Mouse (Mus musculus) gastrocnemius, postnatal 14 days (tissue): ENCODE results near the gene Pakap. TPM values are rescaled to one million over a fixed set of nuclear protein-coding genes. Genes with fewer than 3 reads are reported as not detected.

Experiments
- DNase-seq: peaks from one replicate; pipeline ENCODE4 v3.0.0; 2021; ENCODE audit warnings: mixed read lengths
- intact Hi-C: fragments of 180-260 bp; cut with DNase I; formaldehyde crosslinking; loops from one replicate; pipeline ENCODE4 v1.15.1; 2025; ENCODE audit warnings: low total_unique reads
- total RNA-seq, 2 experiments: library from RNA; stranded (reverse); gene quantifications; 2 replicates each; pipeline ENCODE4 v1.2.3; 2021

Gene Pakap
- total RNA-seq, 2 experiments from 2014 or later: 8.8 to 10.9 TPM

DNA sequence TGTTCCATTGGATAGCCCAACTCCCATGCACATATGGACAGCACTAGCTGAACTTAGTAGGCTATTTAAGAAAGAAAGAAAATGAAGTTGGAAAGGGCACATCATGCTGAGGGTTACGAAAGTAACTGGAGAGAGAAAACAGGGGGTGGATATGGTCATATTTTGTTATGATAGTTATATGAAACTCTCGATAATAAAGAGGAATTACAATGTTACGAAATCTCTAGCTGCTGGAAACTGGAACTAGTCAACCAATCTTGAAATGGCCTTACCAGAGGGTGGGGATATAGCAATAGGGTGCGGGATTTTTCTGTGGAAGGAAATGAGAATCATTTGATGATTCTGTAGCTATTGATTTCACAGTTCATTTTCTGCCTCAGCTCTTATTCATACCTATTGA, 46.7 kb downstream of the Pakap start:
- DNase-seq: no peak
- intact Hi-C loops: no loop called here

DNA sequence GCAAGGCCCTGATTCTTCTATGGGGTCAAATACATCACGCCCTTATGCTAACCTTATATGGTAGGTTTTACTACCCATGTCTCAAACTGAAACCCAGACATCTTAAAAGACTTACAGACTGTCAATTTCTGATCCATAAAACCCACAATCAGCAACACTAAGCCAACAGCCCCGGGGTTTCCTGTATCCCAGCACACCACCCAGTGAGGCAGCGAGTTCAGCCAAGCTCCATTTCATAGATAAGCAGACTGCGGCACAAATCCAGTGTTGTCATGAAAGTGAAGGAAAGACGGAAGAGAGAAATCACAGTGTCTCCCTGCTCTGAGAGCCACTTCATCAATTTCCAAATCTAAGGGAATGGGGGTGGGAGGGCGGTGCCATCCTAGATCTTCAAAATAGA, 50.8 kb downstream of the Pakap start:
- intact Hi-C loops: no loop called here

DNA sequence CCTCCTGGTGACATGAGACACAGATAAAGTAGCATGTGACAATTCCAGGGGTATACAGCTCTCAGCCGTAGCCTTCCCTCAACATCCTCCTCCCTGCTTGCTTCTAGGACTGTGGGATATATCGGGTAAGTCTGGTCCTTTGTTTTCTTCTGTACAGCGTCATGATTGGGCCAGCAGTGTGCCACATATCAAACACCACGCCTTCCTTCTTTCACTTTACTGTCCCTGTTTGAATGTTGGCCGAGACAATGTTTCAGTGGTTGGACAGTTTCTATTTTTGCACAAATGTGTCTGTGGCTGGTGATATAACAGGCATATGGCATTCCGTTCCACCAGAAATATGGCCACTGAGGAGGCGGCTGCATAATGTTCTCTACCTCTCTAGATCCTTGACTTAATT, 54.8 kb downstream of the Pakap start:
- no peak for DNase-seq
- intact Hi-C loops: no loop called here

More for the DNA sequence above, 50.8 kb downstream of the Pakap start:
- DNase-seq: no peak

DNA sequence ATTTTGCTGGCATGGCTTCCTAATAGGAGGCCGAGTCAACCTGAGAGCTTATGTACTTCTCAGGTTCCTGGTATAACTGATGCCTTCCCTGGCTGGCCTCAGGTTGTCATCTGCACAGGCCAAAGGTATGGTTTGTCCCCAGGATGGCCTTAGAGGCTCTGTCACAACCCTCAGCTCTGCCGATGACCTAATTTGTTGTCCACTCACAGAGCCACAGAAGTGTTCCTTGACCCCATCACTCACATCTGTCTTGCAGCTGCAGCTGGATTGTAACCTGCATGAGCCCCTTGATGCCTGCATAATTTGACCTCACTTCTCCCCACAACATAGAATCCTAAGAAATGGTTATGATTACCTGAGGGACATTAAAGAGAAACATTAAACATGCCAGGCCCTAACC, 56.8 kb downstream of the Pakap start:
- intact Hi-C loops: no loop called here
- no peak for DNase-seq

DNA sequence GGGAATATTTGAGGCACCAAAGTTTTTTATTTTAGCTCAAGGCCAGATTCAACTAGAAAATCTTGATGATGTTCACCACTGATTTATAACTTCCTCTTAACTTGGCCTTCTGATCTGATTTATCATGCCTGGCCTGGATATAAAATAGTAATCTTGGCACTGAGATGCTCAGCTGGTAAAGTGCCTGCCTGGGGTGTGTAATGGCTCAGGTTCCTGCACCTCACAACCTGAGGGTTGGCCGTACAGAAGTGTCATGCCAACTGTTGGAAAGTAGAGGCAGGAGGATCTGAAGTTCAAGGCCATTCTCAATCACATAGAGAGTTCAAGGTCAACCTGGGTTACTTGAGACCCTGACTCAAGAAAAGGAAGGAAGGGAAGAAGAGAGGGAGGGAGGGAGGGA, 57.3 kb downstream of the Pakap start:
- no peak for DNase-seq
- intact Hi-C loops: no loop called here

DNA sequence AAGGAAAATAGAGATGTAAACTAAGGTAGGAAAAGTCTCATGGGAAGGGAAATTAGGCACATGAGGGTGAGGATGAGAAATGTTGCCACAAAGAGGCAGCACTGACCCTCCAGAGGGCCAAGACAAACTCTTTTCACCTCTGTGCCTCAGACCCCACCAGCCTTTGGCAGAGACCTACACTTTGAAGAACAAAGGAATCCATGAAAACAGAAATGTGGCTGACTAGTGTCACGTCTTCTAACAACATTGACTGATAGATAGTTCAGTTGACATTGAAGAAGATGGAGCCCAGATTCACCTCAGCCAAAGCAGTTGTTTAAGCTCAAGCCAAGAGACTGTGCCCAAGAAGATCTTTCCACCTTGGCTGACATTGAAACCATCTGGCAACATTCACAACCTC, 57.8 kb downstream of the Pakap start:
- intact Hi-C loops: no loop called here

DNA sequence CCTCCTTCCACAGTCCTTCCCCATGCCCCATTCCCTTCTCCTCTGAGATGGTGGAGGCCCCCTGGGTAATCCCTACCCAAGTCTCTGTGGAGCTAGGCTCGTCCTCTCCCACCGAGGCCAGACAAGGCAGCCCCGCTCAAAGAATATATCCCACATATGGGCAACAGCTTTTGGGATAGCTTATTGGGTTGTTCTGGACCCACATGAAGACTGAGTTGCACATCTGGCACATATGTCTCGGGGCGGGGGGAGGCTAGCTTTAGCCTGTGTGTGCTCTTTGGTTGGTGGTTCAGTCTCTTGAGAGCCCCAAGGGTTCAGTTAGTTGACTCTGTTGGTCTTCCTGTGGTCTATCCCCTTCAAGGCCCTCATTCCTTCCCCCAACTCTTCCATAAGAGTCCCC, 58.9 kb downstream of the Pakap start:
- DNase-seq: no peak
- intact Hi-C loops: no loop called here

More for the DNA sequence above, 57.8 kb downstream of the Pakap start:
- no peak for DNase-seq

DNA sequence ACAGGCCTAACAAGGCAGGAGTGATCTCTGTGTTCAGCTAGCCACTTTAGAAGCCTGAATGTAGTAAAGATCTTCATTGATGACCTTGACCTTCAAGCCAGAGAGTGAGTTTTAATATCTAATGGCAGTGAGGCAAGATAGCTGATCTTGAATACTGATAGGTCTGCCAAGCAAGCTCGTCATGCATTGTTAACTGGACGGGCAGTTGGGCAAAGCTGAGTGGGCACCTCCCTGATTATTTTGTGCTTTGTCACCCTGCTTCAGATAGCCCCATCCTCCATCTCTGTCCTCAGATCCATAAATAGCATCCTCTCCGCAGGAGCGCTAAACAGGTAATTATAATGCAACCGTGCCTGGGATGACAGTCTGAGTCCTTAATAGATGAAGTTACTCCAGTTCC, 64.4 kb downstream of the Pakap start:
- intact Hi-C loops: no loop called here
- no peak for DNase-seq

DNA sequence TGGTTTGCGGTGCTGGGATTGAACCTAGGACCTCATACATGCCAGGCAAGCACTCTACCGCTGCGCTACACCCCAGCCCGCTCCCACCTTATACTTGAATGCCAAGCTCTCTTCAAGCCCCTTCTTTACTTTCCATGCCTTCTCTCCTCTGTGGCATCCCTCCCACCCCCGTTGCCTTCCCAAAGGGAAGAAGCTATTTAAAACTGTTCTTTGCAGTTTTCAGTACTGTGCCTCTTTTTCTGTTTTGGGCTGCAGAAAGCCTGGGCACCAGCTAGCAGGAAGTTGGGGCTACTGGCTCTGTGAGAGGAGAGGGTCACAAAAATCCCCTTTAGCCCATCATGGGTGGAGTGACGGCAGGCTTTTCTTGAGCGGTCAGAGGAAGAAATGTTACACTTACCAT, 65.1 kb downstream of the Pakap start:
- DNase-seq: no peak
- intact Hi-C loops: no loop called here

DNA sequence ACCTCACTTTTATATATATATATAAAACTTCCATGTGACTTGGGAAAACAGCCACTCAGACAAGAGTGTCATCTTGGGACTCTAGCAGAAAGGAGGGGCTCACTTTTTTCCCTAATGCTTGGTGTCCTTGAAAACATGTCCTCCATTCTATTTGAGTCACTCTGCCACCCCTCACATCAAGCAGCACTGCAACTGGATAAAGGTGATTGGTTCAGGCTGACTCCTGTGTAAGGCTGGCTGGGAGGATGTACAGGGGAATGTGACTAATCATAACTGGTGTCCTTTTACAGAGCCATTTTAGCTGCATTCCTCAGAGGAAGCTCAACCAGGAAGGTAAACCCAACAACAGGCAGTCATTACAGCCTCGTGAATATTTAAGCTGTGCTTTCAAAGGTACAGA, 67.0 kb downstream of the Pakap start:
- DNase-seq: no peak
- intact Hi-C loops: no loop called here

DNA sequence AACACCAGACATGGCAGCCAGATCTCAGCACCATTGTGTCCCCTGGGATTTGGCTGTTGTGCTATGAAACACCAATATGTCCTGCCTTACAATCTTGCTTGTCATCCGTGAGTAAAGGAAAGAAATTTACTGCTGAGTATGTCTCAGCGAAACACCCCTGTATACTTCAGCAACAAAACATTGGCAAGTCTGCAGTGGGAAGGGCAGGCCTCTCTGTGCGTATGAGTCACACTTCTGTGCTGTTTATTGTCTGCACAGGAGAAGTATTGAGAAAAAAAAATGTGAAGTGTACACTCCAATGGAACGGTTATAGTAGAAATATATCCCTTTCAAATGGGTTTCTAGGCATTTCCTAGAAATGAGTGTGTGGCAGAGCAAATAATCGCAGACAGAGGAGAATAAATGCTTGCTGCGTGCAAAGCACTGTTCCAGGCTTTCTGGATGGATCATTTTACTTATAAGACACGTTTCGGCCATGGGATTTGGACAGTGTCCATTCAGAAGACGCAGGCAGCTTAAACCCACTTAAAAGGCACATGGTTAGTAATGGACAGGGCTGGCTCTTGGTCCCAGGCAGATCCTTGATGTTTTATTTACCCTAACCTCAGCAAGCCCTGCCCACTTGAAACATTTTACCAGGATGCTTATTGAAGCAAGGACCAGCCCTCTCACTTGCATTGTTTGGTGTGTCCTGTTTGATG, 69.0 kb downstream of the Pakap start:
- intact Hi-C loops: no loop called here
- no peak for DNase-seq

DNA sequence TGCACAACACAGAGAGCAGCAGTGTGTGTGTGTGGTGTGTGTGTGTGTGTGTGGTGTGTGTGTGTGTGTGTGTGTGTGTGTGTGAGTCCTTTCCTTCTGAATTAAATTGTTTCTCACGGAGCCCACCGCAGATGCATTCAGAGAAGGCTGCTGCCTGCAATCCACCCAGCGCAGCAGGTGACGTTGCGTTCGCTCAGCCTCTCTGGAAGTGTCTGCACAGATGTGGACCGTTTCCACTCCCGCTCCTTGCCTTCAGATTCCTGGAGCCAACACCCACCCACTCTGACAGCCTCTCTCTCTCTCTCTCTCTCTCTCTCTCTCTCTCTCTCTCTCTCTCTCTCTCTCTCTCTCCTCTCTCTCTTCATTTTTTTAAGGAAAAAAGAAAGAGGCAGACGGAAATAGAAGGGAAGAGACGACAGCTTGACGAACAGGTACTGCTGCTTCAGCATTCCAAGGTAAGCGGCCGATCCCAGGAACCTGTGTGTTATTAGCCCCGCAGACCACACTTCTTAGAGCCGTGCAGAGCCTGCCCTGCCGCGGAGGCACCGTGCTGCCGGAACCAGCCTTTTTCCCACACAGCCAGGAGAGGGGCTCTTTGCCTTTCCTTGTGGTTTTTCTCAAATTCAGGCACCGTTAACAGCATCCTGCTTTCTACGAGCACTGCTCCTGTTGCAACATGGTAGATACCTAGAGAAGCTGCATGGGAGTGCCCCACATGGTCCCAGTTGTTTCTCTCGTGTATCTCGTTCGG, 69.8 kb downstream of the Pakap start:
- peak; percentile 11 for DNase-seq
- intact Hi-C loops: no loop called here

DNA sequence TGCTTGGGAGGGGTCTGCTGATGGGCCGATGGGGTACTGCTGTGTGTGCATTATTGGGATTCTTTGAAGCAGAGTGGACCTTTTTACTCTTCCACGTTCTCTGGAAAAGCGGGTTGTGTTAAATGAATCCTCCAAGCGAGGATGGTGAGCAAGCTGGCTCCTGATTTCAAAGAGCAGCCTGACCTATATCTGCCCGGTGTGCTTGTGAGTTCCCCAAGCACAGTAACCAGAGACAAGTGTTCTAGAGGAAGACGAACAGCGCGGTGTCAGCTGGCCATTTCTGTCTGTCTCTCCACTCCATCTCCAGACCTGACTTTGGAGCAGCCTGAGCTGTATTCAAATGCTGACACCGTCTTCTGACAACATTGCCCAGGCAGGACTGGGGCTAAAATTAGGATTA, 71.0 kb downstream of the Pakap start:
- intact Hi-C loops: no loop called here
- no peak for DNase-seq

DNA sequence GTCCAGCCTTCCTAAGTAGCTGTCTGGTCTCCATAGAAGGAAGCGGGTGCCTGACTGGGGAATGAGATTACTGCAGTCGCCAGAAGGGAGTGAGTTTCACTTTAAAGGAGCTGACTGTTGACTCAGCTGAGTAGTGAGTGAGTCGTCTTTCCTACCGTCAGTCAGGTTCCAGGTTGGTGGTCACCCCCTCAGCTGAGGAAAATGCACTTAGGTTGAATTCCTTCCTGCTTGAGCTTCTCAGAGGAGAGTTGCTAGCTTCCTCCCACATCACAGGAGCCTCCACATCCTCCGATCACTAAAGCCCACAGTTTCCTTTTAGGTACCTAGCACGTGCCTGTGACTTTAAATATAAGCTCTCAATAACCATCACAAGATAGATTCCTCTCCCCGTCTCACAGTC, 72.2 kb downstream of the Pakap start:
- intact Hi-C loops: no loop called here
- DNase-seq: no peak

DNA sequence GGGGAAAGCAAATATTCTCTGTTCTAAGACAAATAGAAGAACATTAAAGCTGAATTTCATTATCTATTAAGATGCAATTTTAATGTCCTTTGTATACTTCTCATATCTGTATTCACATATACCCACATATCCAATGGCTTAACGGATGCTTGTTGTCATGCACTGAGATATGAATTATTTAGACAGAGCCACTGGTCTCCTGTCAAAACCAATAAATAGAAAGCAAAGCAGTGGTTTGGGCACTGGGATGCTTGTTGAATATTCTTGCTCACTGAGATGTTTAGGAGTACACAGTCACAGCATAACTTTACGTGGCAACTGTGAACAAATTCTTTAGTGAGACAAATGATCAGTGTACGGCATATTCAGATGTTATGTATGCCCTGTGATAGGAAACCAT, 73.0 kb downstream of the Pakap start:
- DNase-seq: no peak
- intact Hi-C loops: no loop called here

DNA sequence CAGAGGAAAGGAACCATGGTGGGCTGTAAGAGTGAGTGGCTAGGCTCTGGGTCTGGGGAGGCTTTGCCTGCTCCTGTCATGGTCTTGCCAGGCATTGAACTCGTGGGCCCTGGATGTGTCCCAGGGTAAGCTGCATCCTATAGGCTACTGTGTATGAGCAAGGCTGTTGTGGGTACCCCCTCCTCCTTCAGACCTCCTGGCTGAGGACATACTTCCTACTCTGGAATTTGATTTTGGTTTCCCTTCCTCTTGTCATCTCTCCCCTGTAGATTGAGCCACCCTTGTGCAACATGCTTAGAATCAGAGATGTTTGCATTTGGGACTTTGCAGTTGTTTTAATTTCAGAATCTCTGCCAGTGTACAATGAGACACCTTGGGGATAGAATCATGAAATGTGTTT, 83.0 kb downstream of the Pakap start:
- intact Hi-C loops: no loop called here
- no peak for DNase-seq

DNA sequence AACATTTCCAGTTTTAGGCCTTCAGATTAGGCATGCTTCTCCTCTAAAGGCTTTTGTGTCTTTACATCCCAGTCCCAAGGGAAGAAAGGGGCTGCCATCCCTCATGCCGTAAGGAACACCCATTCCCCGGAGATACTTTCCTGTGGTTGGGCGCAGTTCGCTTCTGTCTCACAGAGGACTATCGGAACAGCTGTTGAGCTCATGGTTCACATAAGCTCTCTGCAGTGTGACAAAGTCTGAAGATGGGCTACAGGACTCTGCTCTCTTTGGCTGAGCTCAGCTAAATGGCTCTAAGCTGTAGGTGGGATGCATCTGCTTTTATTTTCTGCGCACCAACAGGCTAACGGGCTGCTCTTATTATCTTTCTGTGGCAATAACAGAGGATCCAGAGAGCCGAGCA, 83.6 kb downstream of the Pakap start:
- DNase-seq: no peak
- intact Hi-C loops: no loop called here

DNA sequence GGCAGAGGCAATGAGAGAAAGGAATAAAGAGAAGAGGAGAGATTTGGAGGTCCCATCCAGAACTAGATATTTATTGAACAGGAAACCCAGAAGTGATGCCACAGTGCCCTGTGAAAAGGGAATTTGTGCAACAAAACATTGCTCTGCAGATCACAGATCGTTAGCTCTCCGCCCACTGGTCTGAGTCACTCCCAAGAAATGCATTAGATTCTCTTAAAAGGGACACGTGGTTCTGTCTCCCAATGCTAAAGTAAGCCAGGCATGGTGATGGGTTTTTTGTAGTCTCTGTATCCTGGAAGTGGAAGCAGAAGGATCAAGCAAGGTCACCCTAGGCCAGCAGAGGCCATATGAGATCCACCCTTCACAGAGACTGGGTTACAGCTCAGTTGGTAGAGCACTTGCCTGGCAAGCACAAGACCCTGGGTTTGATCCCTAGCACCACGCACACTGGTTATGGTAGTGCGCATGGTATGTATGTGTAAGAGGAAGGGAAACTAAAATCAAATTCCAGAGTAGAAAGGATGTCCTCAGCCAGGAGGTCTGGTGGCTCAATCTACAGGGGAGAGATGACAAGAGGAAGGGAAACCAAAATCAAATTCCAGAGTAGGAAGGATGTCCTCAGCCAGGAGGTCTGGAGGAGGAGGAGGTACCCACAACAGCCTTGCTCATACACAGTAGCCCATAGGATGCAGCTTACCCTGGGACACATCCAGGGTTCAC, 84.4 kb downstream of the Pakap start:
- intact Hi-C loops: no loop called here
- DNase-seq: no peak

DNA sequence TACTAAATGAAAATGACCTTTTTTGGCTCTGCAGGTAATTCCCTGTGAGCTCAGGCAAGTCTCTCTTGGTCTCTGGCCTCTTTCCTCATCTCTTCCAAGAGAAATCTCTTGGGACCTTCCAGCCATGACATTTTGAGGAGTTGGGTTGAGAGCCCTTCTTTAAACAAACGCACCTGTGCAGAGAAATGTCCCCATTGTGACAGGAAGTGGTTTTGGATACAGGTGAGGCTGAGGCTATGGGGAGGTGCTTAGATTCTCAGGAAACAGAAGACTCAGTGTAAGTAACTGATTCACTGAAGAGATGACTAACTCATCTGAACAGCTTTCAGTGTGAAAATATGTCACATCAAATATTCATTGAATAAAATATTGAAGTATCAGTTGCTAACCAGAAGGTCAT, 88.0 kb downstream of the Pakap start:
- intact Hi-C loops: no loop called here
- DNase-seq: no peak

DNA sequence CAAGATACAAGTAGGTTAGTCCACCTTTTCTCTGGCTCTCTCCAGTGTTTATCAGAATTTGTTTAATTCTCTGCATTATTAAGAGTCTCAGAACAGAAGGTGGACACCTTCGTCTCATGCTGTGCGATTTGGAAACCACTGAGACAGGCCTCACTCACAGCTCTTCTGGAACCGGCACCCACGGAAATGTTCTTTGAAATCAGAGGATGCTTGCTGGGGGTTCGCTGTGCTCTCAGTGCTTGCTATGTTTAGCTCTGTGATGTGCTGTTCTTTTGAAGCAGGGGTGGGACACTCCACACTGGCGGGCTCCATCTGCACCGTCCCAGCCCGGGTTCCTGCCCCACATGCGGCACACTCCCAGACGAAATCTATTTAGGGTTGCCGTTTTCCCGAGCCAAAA, 88.4 kb downstream of the Pakap start:
- intact Hi-C loops: no loop called here
- no peak for DNase-seq

DNA sequence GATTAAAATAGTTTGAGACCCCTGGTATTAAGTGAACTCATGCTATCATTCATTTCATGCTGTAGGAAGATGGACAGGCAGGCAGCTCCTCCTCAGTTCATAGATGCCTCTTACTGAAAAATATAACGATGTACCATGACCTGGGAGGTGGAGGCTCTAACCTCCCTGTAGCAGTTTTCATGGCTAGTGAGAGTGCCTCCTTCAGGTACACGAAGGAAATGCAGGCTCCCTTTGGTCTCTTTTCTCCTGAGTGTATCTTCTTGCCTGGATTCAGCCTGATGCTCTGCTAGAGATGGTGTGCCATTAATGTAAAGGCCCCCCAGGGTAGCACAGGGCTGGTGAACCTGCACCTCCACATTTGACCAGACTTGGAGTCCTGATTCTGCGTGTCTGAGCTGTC, 88.9 kb downstream of the Pakap start:
- intact Hi-C loops: no loop called here
- DNase-seq: no peak
